Mouse (Mus musculus) hindbrain, postnatal 0 days (tissue): ENCODE measurements at regions not wholly inside any gene's neighbourhood (a gene's known extent, or its start where the extent isn't known, plus 50 kb on each side); places are given as distances from the start of the nearest gene placed in this dataset.

Experiments
- ATAC-seq: fragments of 200-750 bp; cut with Nextera tagmentation; 2 replicates; pipeline ENCODE4 v1.8.0; 2017; ENCODE audit warnings: mild to moderate bottlenecking, moderate TSS enrichment, moderate library complexity
- DNase-seq: peaks from one replicate; pipeline ENCODE4 v3.0.0-alpha.2; 2015; ENCODE audit warnings: low spot score
- H3K27ac ChIP-seq: fragments of 300-500 bp; sonication (generic); 2 replicates; pipeline ENCODE4 v1.5.1; 2014; ENCODE audit warnings: mild to moderate bottlenecking
- H3K27me3 ChIP-seq: fragments of 300-500 bp; sonication (generic); 2 replicates; pipeline ENCODE4 v1.6.1; 2014; ENCODE audit warnings: low read length, mixed read lengths; ENCODE audit not compliant: insufficient read depth
- H3K36me3 ChIP-seq: fragments of 300-500 bp; sonication (generic); 2 replicates; pipeline ENCODE4 v1.6.1; 2014; ENCODE audit warnings: low read length, mixed read lengths; ENCODE audit not compliant: insufficient read depth
- H3K4me1 ChIP-seq: fragments of 300-500 bp; sonication (generic); 2 replicates; pipeline ENCODE4 v1.6.1; 2014; ENCODE audit warnings: antibody characterized with exemption, low read length, mixed read lengths; ENCODE audit not compliant: insufficient read depth
- H3K4me2 ChIP-seq: fragments of 300-500 bp; sonication (generic); 2 replicates; pipeline ENCODE4 v1.6.1; 2014; ENCODE audit warnings: low read depth, mild to moderate bottlenecking, low read length, moderate library complexity, mixed read lengths
- H3K4me3 ChIP-seq: fragments of 300-500 bp; sonication (generic); 2 replicates; pipeline ENCODE4 v1.5.1; 2014; ENCODE audit warnings: low read length
- H3K9ac ChIP-seq: fragments of 300-500 bp; sonication (generic); replicated peaks from 2 replicates; pipeline ENCODE4 v1.6.1; 2014; ENCODE audit warnings: mild to moderate bottlenecking, low read length, moderate library complexity, mixed read lengths
- H3K9me3 ChIP-seq: fragments of 300-500 bp; sonication (generic); 2 replicates; pipeline ENCODE4 v1.6.1; 2016; ENCODE audit warnings: low read length, mixed read lengths
- CTCF ChIP-seq: IDR thresholded peaks from 2 replicates; pipeline ENCODE4 v1.5.1; 2016; ENCODE audit warnings: antibody characterized with exemption, control low read depth, low read depth
- WGBS: fragments of 180-500 bp; shearing (Covaris S2); extraction: QIAGEN DNeasy Blood & Tissue Kit; methylation state at CpG from one replicate; pipeline ENCODE4 v1.1.7; 2014; 5-methylcytosine and 5-hydroxymethylcytosine counted together

DNA sequence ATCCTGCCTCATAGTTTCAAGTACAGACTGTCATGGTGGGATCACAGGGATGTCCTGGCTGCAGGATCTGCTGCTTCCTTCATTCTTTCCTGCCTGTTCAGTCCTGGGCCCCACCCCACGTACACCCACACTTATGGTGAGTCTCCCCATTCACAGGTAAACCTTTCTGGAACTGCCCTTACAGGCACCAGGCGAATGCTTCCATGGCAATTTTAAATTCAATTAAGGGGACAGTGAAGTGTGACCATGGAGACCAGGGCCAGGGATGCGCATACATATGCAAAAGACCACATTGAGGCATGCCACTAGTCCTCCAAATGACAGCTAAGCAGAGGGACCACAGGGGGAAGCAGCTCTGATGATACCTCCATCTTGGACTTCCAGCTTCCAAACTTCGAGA is 89.3 kb downstream of the Cxcl12 start:
- H3K36me3 ChIP-seq: no peaks in the 10 kb centered on the region
- no peak overlapping the region for H3K4me2 ChIP-seq
- no peaks in the 10 kb centered on the region for H3K9me3 ChIP-seq
- DNase-seq: no peak
- H3K4me1 ChIP-seq: no peaks in the 10 kb centered on the region
- TF ChIP-seq CTCF: no peak
- no peak for ATAC-seq
- no peaks in the 10 kb centered on the region for H3K27me3 ChIP-seq
- H3K27ac ChIP-seq: no peak overlapping the region
- no peak overlapping the region for H3K4me3 ChIP-seq
- H3K9ac ChIP-seq: no peak overlapping the region
- 71% methylated on average over 4 of the region's 4 CpGs for WGBS

DNA sequence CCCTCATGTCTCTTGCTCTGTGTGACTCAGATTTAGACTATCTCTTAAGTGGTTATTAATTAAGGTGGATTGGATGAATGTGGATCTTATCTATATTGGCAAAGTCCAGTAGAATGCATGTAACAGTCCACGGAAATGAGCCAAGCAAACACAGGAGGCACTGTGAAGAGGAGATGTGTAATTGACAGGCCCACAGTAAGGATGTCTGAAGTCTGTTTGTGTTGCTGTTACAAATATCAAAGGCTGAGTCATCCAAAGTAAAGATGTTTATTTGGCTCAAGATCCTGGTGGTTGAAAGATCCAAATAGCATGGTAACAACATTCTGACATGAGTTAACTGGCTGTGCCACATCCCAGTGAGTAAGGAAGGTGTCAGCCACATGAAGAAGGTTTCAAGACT is 99.6 kb downstream of the Cxcl12 start:
- Histone ChIP-seq H3K27me3 (no peaks in the 10 kb centered on the region), H3K36me3 (no peaks in the 10 kb centered on the region), H3K9ac (no peak overlapping the region), H3K27ac (no peak overlapping the region), H3K4me1 (0 out of 2 replicates have a peak, but pooled peaks cover 5% of the 10 kb centered on the region), H3K4me2 (no peak overlapping the region), H3K4me3 (no peak overlapping the region), H3K9me3 (no peaks in the 10 kb centered on the region)
- 77% methylated on average over 1 of the region's 1 CpGs for WGBS
- ATAC-seq (no peak), DNase-seq (no peak)
- TF ChIP-seq CTCF: no peak

DNA sequence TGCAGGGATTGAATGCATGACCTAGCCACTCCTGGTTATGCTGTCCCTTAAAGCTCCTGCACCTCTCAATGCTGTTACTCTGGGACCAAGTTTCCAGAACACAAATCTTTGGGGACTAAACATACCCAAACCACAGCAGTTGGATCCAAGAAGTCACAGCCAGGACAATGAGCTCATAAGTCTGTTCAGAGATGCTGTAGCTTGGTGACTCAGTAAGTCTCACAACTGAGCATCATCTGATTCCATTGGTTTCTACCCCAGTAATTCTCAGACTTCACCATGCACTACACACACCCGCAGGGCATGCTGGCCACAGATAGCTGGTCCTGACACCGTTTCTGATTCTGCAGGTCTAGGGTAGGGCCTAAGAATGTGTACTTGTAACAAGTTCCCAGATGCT is 100.0 kb downstream of the Cxcl12 start:
- no peak overlapping the region for H3K4me2 ChIP-seq
- ATAC-seq (no peak), DNase-seq (no peak)
- H3K9me3 ChIP-seq: no peaks in the 10 kb centered on the region
- H3K27me3 ChIP-seq: no peaks in the 10 kb centered on the region
- no peak for TF ChIP-seq CTCF
- no peak overlapping the region for H3K4me3 ChIP-seq
- H3K36me3 ChIP-seq: no peaks in the 10 kb centered on the region
- no peak overlapping the region for H3K9ac ChIP-seq
- 0 out of 2 replicates have a peak, but pooled peaks cover 5% of the 10 kb centered on the region for H3K4me1 ChIP-seq
- H3K27ac ChIP-seq: no peak overlapping the region
- WGBS: 90% methylated on average over 2 of the region's 2 CpGs

DNA sequence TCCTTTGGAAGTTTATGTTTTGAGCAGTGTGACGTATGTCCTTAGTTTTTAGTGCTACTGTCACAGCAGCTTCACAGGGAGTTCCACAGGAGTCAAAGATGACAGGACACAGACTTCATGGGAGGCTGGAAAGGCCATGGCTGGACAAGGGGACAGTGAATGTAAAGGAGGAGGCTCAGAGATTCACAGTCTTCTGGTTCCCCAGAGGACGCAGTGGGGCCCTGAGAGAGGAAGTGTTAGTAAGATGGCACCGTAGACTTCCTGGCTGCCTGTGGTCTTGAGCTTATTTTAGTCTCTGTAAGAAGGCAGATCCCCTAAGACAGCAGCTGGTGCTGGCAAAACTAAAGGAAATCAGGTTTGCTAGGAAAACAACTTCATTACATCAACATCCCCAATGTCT is 101.9 kb downstream of the Cxcl12 start:
- Histone ChIP-seq H3K27me3 (no peaks in the 10 kb centered on the region), H3K36me3 (no peaks in the 10 kb centered on the region), H3K9me3 (no peaks in the 10 kb centered on the region), H3K9ac (no peak overlapping the region), H3K4me3 (no peak overlapping the region), H3K4me1 (0 out of 2 replicates have a peak, but pooled peaks cover 5% of the 10 kb centered on the region), H3K4me2 (no peak overlapping the region), H3K27ac (no peak overlapping the region)
- DNase-seq: no peak
- WGBS: 86% methylated on average over 3 of the region's 3 CpGs
- TF ChIP-seq CTCF: no peak
- ATAC-seq: no peak

DNA sequence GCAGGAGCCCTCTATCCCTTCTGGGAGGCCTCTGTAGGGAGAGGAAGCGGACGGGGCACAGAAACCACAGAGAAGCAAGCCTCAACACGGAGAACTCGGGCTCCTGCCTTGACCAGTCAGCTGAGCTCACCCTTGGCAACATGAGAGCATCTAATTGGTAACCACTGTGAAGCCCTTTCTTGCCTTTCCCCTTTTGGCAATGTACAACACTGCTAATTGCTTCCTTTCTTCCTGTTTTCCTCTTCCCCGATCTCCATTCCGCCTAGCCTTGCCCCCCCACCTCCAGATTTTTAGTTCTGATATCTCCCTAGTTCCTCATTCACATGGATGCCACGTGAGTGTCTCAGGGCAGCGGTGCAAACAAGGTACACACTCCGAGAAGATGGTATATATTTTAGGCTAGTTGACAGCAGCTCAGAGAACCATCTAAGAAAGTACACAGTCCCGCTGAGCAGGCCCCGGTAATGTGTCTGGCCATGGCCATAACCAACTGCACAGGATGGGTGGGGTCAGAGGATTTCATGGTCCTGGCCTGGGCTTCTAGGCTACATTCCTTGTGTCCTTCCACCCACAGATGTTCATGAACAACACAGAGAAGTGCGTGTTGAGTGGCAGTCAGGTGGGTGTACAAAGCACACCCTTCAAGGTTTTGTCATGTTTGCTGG is 103.4 kb downstream of the Cxcl12 start:
- no peak overlapping the region for H3K4me3 ChIP-seq
- H3K9me3 ChIP-seq: no peaks in the 10 kb centered on the region
- 0 out of 2 replicates have a peak, but pooled peaks cover 5% of the 10 kb centered on the region for H3K4me1 ChIP-seq
- no peaks in the 10 kb centered on the region for H3K27me3 ChIP-seq
- DNase-seq: no peak
- no peaks in the 10 kb centered on the region for H3K36me3 ChIP-seq
- no peak overlapping the region for H3K9ac ChIP-seq
- no peak overlapping the region for H3K27ac ChIP-seq
- no peak for TF ChIP-seq CTCF
- 65% methylated on average over 12 of the region's 12 CpGs for WGBS
- H3K4me2 ChIP-seq: no peak overlapping the region
- ATAC-seq: peak; percentile 58; the same call in 1 of the 2 replicates

DNA sequence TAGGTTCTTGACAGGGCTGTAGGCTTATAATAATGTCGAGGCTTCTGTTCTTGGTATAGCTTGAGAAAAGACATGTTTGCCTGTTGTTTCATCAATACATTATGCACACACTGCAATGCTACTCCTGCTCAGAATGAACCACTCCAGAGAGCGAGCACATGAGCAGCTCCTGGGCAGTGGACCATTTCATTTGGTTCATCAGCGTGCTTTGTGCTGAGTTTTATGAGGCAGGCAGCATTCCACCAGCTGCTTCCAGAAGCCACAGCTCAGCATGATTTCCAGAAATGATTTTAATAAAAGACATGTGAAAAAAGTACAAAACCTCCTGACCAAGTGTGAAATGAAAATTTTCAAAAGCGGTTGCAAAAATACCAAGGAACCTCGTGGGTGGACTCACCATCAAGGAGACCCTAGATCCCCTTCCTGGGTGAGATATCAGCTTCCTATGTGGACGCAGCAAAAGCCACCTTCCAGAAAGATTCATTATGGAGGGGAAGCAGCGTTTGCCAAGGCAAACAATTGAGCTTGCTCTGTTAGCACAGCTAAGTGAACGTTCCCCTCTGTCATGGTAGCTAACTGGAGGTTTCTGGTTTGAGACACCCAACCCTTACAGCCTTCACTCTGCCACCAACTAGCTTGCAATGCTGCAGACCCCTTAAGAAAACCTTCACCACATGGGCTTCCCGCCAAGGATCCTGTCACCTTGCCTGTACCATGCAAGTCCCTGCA is 104.1 kb downstream of the Cxcl12 start:
- ATAC-seq (no peak), DNase-seq (peak; percentile 42)
- no peak for TF ChIP-seq CTCF
- no peak overlapping the region for H3K4me3 ChIP-seq
- H3K9ac ChIP-seq: no peak overlapping the region
- no peaks in the 10 kb centered on the region for H3K27me3 ChIP-seq
- H3K4me1 ChIP-seq: 0 out of 2 replicates have a peak, but pooled peaks cover 5% of the 10 kb centered on the region
- no peak overlapping the region for H3K4me2 ChIP-seq
- 66% methylated on average over 9 of the region's 9 CpGs for WGBS
- H3K27ac ChIP-seq: no peak overlapping the region
- H3K9me3 ChIP-seq: no peaks in the 10 kb centered on the region
- H3K36me3 ChIP-seq: no peaks in the 10 kb centered on the region

DNA sequence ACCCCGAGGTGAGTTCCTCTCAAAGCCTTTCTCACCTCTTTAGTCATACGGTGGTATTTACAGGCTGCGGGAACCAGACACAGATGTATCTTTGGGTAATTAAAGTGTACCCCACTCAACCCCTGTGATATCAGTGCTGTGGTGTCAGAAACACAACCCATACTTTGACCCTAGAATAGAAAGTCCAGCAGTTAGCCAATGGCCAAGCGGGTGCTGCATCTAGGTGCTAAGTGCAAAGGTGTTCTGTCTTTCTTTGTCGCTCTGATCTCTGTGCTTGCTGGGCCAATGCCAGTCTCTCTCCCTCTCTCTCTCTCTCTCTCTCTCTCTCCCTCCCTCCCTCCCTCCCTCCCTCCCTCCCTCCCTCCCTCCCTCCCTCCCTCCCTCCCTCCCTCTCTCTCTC is 107.6 kb downstream of the Cxcl12 start:
- no peak overlapping the region for H3K4me3 ChIP-seq
- H3K36me3 ChIP-seq: no peaks in the 10 kb centered on the region
- ATAC-seq: no peak
- no peak for DNase-seq
- TF ChIP-seq CTCF: no peak
- H3K9ac ChIP-seq: no peak overlapping the region
- H3K27ac ChIP-seq: no peak overlapping the region
- H3K4me2 ChIP-seq: no peak overlapping the region
- WGBS: 92% methylated on average over 5 of the region's 5 CpGs
- H3K9me3 ChIP-seq: no peaks in the 10 kb centered on the region
- peaks cover 10% of the 10 kb centered on the region; the same call in 1 of the 2 replicates for H3K4me1 ChIP-seq
- H3K27me3 ChIP-seq: no peaks in the 10 kb centered on the region
